Mouse (Mus musculus) CD8-positive naive resting alpha-beta T cell, adult 57 days (primary cell): ENCODE results near the gene Gm6685. TPM values are rescaled to one million over a fixed set of nuclear protein-coding genes. Genes with fewer than 3 reads are reported as not detected.

Source experiments
- total RNA-seq: library from RNA; stranded (reverse); gene quantifications from one replicate; pipeline ENCODE4 v1.2.4, GENCODE M21; 2023

The Gm6685 gene
- total RNA-seq, result 6.4 TPM

GRCm38 (mm10) chr11:28339224-28340150 lies at the start of gene Gm6685:
Gene Gm6685 (minus strand): TSS chr11:28339867.

Other genes starting within 250 kb of the Gm6685 start
- not detected for gene Ccdc85a, start 244.5 kb upstream of the Gm6685 start, total RNA-seq